Mouse (Mus musculus) left cerebral cortex, adult 2 months (tissue): ENCODE data around the gene Rrad. TPM values are rescaled to one million over a fixed set of nuclear protein-coding genes. Genes with fewer than 3 reads are reported as not detected.
"Not testable (repeated sequence)": the region's sequence is repeated elsewhere in the genome, so short reads cannot be mapped to it uniquely, and the experiment has no call there.

Experiments
- DNase-seq, 2 experiments: peaks; one replicate each; pipeline ENCODE4 v3.0.0; 2021 to 2022; ENCODE audit warnings: low spot score in 2 of 2, mixed read lengths in 1 of 2; ENCODE audit errors: extremely low spot score in 1 of 2
- H3K27ac ChIP-seq: fragments of 200-600 bp; 2 replicates; pipeline ENCODE4 v1.8.1; 2022
- H3K4me3 ChIP-seq: fragments of 200-600 bp; 2 replicates; pipeline ENCODE4 v1.8.1; 2022
- CTCF ChIP-seq: fragments of 200-600 bp; IDR thresholded peaks from 2 replicates; pipeline ENCODE4 v1.8.1; 2022; ENCODE audit warnings: antibody characterized with exemption, mild to moderate bottlenecking, moderate library complexity
- intact Hi-C: fragments of 180-260 bp; cut with DNase I; formaldehyde crosslinking; loops from one replicate; pipeline ENCODE4 v1.15.1; 2025
- long read RNA-seq, 2 experiments: library from polyadenylated mRNA; stranded (forward); transcript quantifications; one replicate each; pipeline ENCODE4 v2.0.0; 2021; ENCODE audit warnings: borderline mapping rate in 2 of 2
- total RNA-seq, 2 experiments: library from RNA; stranded (reverse); gene quantifications; 2 replicates each; pipeline ENCODE4 v1.2.3; 2021

The Rrad gene
- 1 to 10 TPM; 4.0 to 4.4 TPM for total RNA-seq
- long read RNA-seq, experiment 1, partial matches to known transcripts = 1 of 4 reads
- long read RNA-seq, experiment 1, other reads (novel, unspliced or antisense) = 1 of 4 reads
- long read RNA-seq, experiment 2, partial matches to known transcripts = 1 of 2 reads
- long read RNA-seq, experiment 2, other reads (novel, unspliced or antisense) = 0 of 2 reads

DNA sequence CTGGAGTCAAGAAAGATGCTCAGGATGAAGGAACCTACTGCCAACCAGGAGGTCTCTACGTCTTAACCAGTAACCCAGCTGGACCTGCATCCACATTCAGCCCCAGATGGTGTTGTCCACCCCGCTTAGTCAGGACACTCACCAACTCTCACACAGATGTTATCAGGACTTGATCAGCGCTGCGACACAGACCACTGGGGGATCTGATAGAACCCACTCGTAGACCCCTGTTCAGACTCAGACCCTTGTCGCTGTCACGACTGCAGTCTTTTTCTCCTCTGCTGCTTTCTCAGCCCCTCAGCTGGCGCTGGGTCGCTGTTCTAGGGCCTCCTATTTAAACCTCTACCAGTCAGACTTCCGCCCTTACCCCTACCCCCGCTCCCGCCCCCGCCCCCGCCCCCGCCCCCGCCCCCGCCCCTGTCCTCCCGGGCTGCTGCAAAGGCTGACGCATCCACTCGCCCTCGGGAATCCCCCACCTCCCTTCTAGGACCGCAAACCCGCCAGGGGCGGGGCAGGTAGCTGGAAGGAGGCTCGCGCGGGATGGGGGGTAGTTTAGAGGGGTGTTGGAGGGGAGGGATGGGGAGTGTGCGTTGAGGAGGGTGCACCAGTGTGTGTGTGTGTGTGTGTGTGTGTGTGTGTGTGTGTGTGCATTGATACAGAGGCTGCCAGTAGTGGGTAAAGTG lies at the start of gene Rrad:
Gene Rrad, minus strand, starts transcription at position 347 of the 683 bp plus-strand sequence.
- intact Hi-C loops = no loop called here
- DNase-seq = no peak
- TF ChIP-seq CTCF = no peak
- H3K4me3 ChIP-seq = peak within 1 kb of the TSS; percentile 35
- peak within 1 kb of the TSS; percentile 54; the same call in 1 of the 2 replicates for H3K27ac ChIP-seq

DNA sequence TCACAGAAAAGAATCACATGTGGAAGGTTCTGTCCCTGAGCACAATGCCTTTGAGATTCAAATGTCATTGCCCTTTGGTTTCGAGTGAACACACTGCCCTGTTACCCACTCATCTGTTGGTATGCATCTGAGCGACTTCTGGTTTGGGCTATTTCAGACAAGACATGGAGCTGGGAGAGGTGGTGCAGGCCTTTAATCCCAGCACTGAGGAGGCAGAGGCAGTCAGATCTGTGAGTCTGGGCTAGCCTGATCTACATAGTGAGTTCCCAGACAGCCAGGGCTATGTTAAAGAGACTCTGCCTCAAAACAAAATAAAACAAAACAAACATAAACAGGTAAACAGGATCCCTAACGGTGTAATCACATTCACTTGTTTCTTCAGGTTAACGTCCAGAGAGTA lies 24.5 kb upstream of the Rrad start:
- no peak for DNase-seq
- intact Hi-C loops = loop anchor here (2.0 to 10.0 kb wide), 4 partner anchors 53 to 635 kb away; no protein-coding TSS in a partner anchor
- H3K27ac ChIP-seq = no peak overlapping the region
- no peak overlapping the region for H3K4me3 ChIP-seq
- no peak for TF ChIP-seq CTCF

DNA sequence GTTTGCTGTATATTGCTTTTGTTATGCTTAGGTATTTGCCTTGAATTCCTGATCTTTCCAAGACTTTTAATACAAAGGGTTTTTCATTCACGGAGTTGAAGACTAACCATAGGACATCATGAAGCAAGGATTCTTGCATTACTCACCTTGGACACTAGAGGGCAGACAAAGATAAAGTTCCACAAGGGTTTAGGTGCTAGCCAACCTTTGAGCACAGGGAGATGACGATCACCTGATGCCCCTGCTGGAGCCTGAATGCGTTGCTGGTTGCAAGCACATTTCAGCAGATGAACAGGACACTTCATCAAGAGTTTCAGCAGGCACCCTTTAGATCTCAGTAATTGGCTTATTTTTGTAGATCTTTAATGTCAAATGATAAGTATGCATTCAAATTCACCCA lies 23.9 kb upstream of the Rrad start:
- peak; percentile 94 for TF ChIP-seq CTCF
- no peak overlapping the region for H3K27ac ChIP-seq
- intact Hi-C loops = loop anchor here (2.0 to 10.0 kb wide), 4 partner anchors 52 to 636 kb away; no protein-coding TSS in a partner anchor
- peak; percentile 69 to 76 for DNase-seq
- H3K4me3 ChIP-seq = no peak overlapping the region

DNA sequence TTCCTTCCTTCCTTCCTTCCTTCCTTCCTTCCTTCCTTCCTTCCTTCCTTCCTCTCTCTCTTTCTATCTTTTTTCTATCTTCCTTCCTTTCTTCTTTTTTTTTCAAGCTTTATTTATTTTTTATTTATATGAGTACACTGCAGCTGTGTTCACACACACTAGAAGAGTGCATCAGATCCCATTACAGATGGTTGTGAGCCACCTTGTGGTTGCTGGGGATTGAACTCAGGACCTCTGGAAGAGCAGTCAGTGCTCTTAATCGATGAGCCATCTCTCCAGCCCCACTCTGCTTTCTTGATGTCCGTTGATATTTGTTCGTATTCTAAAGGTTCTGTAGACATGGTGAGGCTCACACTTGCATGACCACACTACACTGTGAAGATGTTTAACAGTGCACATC lies 13.1 kb upstream of the Rrad start:
- H3K27ac ChIP-seq, H3K4me3 ChIP-seq, intact Hi-C loops, DNase-seq: not testable (repeated sequence)
- TF ChIP-seq CTCF = peak; percentile 2; the same call in 1 of the 2 replicates

DNA sequence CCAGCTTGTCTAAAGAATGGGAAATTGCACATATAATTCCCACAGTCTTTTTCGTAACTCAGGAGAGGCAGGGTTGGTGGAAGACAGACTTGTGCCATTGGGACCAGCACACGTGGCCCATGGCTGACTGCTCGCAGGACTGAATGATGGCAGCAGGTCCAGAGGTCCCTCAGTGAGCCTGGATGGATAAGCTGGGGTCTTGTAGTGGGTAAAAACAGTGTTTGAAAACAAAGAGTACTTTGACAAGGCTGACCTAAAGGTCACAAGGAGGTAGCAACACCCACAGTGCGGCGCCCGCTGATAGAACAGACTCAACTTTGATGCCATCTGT lies 11.2 kb upstream of the Rrad start:
- intact Hi-C loops = no loop called here
- Histone ChIP-seq H3K4me3 (peak overlapping the region; percentile 89), H3K27ac (peak overlapping the region; percentile 88)
- no peak for TF ChIP-seq CTCF
- no peak for DNase-seq

DNA sequence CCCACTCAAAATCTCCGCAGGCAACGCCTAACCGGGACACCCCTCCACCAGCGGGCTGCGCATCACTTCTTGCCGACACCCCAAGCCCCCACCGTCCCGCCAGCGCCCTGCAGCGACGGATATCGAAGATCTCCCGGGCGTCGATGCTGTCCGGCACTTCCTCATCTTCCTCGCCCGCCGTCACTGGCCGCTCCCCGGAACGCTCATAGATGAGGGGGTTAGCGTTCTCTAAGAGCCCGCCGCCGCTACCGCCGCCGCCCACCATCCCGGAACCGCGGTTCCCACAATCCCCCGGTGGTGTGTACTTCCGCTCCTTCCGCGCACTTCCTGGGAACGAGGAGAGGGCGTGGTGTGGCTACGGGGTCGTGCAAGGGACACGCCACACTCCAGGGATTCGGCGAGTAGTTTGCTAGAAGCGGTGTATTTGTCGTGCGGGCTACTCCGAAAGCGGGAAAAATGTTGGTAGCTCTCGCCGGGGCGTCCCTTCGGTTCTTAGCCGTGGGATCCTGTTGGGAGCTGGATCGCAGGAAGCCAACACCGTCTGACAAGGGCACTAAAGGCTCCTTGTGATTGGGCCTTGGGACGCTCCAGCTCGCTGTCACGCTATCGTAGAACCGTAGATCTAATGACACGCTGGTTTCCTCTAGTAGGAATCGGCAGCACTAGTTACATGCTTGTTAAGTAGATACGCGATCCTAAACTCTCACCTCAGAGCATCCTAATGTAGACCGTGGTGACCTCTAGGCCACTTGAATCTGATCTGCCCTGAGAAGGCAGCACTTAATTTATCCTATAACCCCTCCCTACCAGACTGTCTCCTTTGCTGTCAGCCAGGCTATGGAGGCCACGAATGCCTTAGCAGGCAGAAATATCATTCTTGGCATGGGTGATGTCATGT lies 10.5 kb upstream of the Rrad start, which contains the start of gene Ciao2b:
Gene Ciao2b, minus strand, starts transcription at position 540 of the 898 bp plus-strand sequence.
- TF ChIP-seq CTCF = no peak
- H3K4me3 ChIP-seq = peak within 1 kb of the TSS; percentile 89
- DNase-seq = peak; percentile 88 to 91
- peak within 1 kb of the TSS; percentile 88 for H3K27ac ChIP-seq
- intact Hi-C loops = loop anchor here (2.0 kb wide), 1 partner anchor 51 kb away; the partner anchor contains the start of gene Pdp2

DNA sequence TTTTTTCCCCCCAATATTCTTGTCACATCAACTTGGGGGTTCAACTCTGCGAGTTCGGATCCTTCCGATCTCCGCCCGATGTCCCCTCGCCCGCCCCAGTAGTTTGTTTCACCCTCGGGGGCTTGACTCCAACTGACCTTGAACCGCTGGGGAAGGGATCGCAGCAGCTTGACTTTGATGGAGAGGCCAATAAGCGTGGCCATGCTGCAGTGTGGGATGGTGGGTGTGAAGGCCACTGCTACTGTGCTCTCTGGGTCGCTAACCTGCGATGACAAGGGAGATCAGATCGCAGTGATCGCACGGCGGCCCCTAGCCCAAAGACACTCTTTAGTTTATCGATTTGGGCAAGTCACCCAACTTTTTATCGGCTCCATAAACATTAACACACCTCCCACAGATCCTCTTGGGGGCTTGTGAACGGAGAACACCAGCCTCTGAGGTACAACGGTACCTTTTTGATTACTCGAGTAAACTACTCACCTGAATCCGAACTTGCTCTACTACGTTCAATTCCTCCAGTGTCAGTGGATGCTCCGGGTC lies 9.8 kb upstream of the Rrad start:
- intact Hi-C loops = loop anchor here (2.0 kb wide), 1 partner anchor 50 kb away; the partner anchor contains the start of gene Pdp2
- Histone ChIP-seq H3K27ac (peak overlapping the region; percentile 88; the same call in 1 of the 2 replicates), H3K4me3 (peak overlapping the region; percentile 89)
- no peak for TF ChIP-seq CTCF
- DNase-seq = no peak

DNA sequence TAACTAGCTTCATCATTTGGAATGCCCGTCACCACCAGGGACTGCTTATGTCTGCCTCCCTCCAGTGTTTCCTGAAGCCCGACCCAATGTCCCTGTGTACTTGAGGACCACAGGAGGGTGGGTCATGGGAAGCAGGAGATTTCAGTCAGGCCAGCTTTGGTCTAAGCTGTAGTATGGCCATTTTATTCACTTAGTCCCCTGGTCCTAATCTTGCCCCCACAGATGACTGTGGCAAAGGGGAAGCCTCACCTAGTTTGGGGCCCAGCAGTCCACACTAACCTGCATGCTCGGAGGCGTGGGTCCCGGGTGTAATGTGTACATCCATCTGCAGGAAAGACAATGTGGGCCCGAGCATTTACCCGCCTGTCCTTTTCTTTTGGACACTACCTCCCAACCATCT lies 9.1 kb upstream of the Rrad start:
- no peak for DNase-seq
- Histone ChIP-seq H3K27ac (no peak overlapping the region), H3K4me3 (no peak overlapping the region)
- no peak for TF ChIP-seq CTCF
- intact Hi-C loops = loop anchor here (2.0 kb wide), 1 partner anchor 49 kb away; the partner anchor contains the start of gene Pdp2

DNA sequence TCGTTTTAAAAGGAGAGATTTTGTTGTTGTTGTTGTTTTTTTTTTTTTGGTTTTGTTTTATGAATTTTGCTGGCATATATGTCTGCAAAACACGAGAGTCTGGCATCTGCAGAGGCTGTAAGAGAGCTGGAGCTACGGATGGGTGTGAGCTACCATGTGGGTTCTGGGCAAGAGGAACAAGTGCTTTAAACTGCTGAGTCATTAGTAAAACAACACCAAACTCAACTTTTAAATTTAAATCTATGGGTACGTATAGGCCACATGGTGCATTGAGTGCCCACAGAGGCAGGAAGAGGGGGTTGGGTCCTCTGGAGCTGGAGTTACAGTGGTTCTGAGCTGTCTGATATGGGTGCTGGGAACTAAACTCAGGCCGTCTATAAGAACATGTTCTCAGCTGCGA lies 6.9 kb upstream of the Rrad start:
- no peak for TF ChIP-seq CTCF
- intact Hi-C loops = no loop called here
- Histone ChIP-seq H3K4me3 (no peak overlapping the region), H3K27ac (no peak overlapping the region)
- DNase-seq = peak in 1 of 2 experiments; percentile 4

DNA sequence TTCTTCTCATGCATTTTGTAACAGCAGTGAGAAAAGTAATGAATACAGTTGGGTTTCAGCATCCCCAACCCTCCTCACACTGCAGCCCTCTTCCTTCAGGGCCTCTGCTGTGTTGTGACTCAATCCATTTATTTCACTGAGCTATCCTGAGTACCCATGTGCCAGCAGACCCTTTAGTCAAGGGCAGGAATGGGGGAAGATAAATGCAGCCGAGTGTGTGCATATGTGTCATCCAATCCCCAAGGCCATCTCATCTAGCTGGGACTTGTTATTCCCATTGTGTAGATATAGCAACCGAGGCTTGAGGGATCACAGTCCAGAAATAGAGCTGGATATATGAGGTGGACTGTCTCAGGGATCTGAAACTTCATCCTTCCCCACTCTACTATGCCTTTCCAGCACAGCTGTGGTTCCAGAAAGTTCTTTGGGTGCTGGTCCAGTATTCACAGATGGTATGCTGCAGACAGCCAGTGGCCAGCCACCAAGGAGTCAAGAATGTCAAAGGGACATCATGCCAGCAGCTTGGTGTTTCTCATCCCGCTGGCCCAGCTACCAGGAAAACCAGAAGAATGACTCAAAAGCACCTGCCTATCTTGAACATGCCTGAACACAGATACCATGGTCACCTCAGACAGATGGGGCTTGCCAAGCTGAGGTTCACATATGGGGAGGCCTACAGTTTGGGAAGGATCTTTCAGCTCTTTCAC lies 4.0 kb upstream of the Rrad start:
- intact Hi-C loops = no loop called here
- Histone ChIP-seq H3K4me3 (no peak overlapping the region), H3K27ac (no peak overlapping the region)
- peak in 1 of 2 experiments; percentile 4 for DNase-seq
- TF ChIP-seq CTCF = no peak
